Comparison of ENCODE assay signal across 23 mouse cellular contexts in genomic region chr3:155942896-155943295, GRCm38 (mm10).
DNase-seq lines count a peak whose midpoint lies in the region; ATAC-seq and TF ChIP-seq lines count a peak whose summit lies in the region.
"Had no signal": no experiment of that assay in that cellular context is flagged by ENCODE, and none has a peak within 500 bp of the region (broad histone marks: within the 10 kb centered on the region; RNA-seq: fewer than 3 reads in every experiment).

No protein-coding gene starts in this region.

- no peak for ATAC-seq in embryonic facial prominence, embryonic 14.5 days (ENCODE audit: low read depth)
- peak; percentile 82 for ATAC-seq in limb, embryonic 13.5 days (ENCODE audit: low FRiP score, low read depth)
- ATAC-seq in limb, embryonic 14.5 days (ENCODE audit: low FRiP score, low read depth), result peak; percentile 47; the same call in 1 of the 2 replicates
- ATAC-seq: activated CD4-positive, CD25-positive, alpha-beta regulatory T cell, adult 4 months; CD4-positive, CD25-positive, alpha-beta regulatory T cell, adult 4 months; Patski had no signal

- H3K4me1 ChIP-seq in embryonic facial prominence, embryonic 14.5 days (ENCODE audit: control insufficient read depth, insufficient read depth, low read length), result no peaks in the 10 kb centered on the region
- H3K4me1 ChIP-seq in embryonic facial prominence, embryonic 10.5 days, result no peaks in the 10 kb centered on the region
- H3K4me1 ChIP-seq in limb, embryonic 13.5 days, result no peaks in the 10 kb centered on the region
- no peaks in the 10 kb centered on the region for H3K4me1 ChIP-seq in limb, embryonic 10.5 days
- H3K4me1 ChIP-seq in limb, embryonic 14.5 days (ENCODE audit: control insufficient read depth, insufficient read depth, low read length), result peaks cover 3% of the 10 kb centered on the region; the same call in 1 of the 2 replicates

- no peaks in the 10 kb centered on the region for H3K9me3 ChIP-seq in embryonic facial prominence, embryonic 14.5 days (ENCODE audit: control insufficient read depth, low read length)
- no peaks in the 10 kb centered on the region for H3K9me3 ChIP-seq in embryonic facial prominence, embryonic 10.5 days
- H3K9me3 ChIP-seq in limb, embryonic 13.5 days, result no peaks in the 10 kb centered on the region
- H3K9me3 ChIP-seq in limb, embryonic 10.5 days (replicated peaks), result no peaks in the 10 kb centered on the region
- no peaks in the 10 kb centered on the region for H3K9me3 ChIP-seq in limb, embryonic 14.5 days (ENCODE audit: control insufficient read depth, low read length)
- H3K9me3 ChIP-seq: G1E had no signal

- H3K4me3 ChIP-seq in embryonic facial prominence, embryonic 14.5 days (ENCODE audit: low read depth, low read length), result no peak overlapping the region
- no peak overlapping the region for H3K4me3 ChIP-seq in embryonic facial prominence, embryonic 10.5 days
- H3K4me3 ChIP-seq in limb, embryonic 13.5 days, result no peak overlapping the region
- H3K4me3 ChIP-seq in limb, embryonic 10.5 days, result no peak overlapping the region
- no peak overlapping the region for H3K4me3 ChIP-seq in limb, embryonic 14.5 days (replicated peaks; ENCODE audit: low read length)

- TF ChIP-seq POLR2A in limb, embryonic 14.5 days (IDR thresholded peaks at IDR 0.05; ENCODE audit: borderline replicate concordance, extremely low read depth, insufficient read depth, insufficient read length), result no peak

- peak; percentile 2 for DNase-seq in embryonic facial prominence, embryonic 14.5 days (ENCODE audit: low spot score)
- no peak for DNase-seq in embryonic facial prominence, embryonic 10.5 days (ENCODE audit: low spot score)
- DNase-seq in limb, embryonic 10.5 days (ENCODE audit: low spot score), result no peak
- DNase-seq in brain, adult 2 months (ENCODE audit: low read depth, low spot score), result peak; percentile 2
- peak; percentile 52 for DNase-seq in limb, embryonic 14.5 days (ENCODE audit: low spot score)
- no peak for DNase-seq in right cerebral cortex, postnatal 10 days (ENCODE audit: low spot score in 2 of 2)
- DNase-seq in cerebellum, postnatal 10 days, result no peak
- DNase-seq: adrenal gland, adult 2 months; adrenal gland, adult 8-10 months; adrenal gland, postnatal 10 days; adrenal gland, postnatal 14 days; adrenal gland, postnatal 25 days; adrenal gland, postnatal 36 days; B cell, adult 2 months; cerebellum, adult 11 months; cerebellum, adult 11-12 months; cerebellum, adult 18-20 months had no signal

- no peak overlapping the region for H3K9ac ChIP-seq in embryonic facial prominence, embryonic 14.5 days (ENCODE audit: low read depth, low read length)
- H3K9ac ChIP-seq in limb, embryonic 13.5 days, result no peak overlapping the region
- H3K9ac ChIP-seq in limb, embryonic 14.5 days (ENCODE audit: low read depth, low read length, severe bottlenecking), result no peak overlapping the region

- H3K27me3 ChIP-seq in embryonic facial prominence, embryonic 14.5 days (replicated peaks; ENCODE audit: control insufficient read depth, insufficient read depth, low read length), result no peaks in the 10 kb centered on the region
- H3K27me3 ChIP-seq in embryonic facial prominence, embryonic 10.5 days (replicated peaks; ENCODE audit: low read depth, poor library complexity, severe bottlenecking), result no peaks in the 10 kb centered on the region
- H3K27me3 ChIP-seq in limb, embryonic 13.5 days, result no peaks in the 10 kb centered on the region
- no peaks in the 10 kb centered on the region for H3K27me3 ChIP-seq in limb, embryonic 10.5 days (ENCODE audit: low read depth, poor library complexity, severe bottlenecking)
- H3K27me3 ChIP-seq in limb, embryonic 14.5 days (ENCODE audit: control insufficient read depth, insufficient read depth, low read length), result no peaks in the 10 kb centered on the region
- H3K27me3 ChIP-seq: CH12.LX, Patski had no signal

- no peak overlapping the region for H3K4me2 ChIP-seq in embryonic facial prominence, embryonic 14.5 days (ENCODE audit: low read depth, low read length)
- H3K4me2 ChIP-seq in limb, embryonic 13.5 days (replicated peaks), result no peak overlapping the region
- no peak overlapping the region for H3K4me2 ChIP-seq in limb, embryonic 14.5 days (replicated peaks; ENCODE audit: low read depth, low read length, severe bottlenecking)

- no peak overlapping the region for H3K27ac ChIP-seq in embryonic facial prominence, embryonic 14.5 days (replicated peaks; ENCODE audit: low read depth, low read length)
- H3K27ac ChIP-seq in embryonic facial prominence, embryonic 10.5 days (replicated peaks), result no peak overlapping the region
- no peak overlapping the region for H3K27ac ChIP-seq in limb, embryonic 13.5 days
- H3K27ac ChIP-seq in limb, embryonic 10.5 days, result no peak overlapping the region
- no peak overlapping the region for H3K27ac ChIP-seq in limb, embryonic 14.5 days (replicated peaks; ENCODE audit: low read depth, low read length)

- 58% methylated on average over 2 of the region's 2 CpGs for WGBS in embryonic facial prominence, embryonic 14.5 days
- 89% methylated on average over 2 of the region's 2 CpGs for WGBS in embryonic facial prominence, embryonic 10.5 days
- WGBS in limb, embryonic 13.5 days, result 33% methylated on average over 2 of the region's 2 CpGs
- WGBS in limb, embryonic 10.5 days, result 90% methylated on average over 2 of the region's 2 CpGs
- WGBS in limb, embryonic 14.5 days, result 32% methylated on average over 2 of the region's 2 CpGs

- H3K36me3 ChIP-seq in embryonic facial prominence, embryonic 14.5 days (ENCODE audit: control insufficient read depth, insufficient read depth, low read length), result no peaks in the 10 kb centered on the region
- no peaks in the 10 kb centered on the region for H3K36me3 ChIP-seq in embryonic facial prominence, embryonic 10.5 days (replicated peaks)
- no peaks in the 10 kb centered on the region for H3K36me3 ChIP-seq in limb, embryonic 13.5 days
- no peaks in the 10 kb centered on the region for H3K36me3 ChIP-seq in limb, embryonic 10.5 days
- no peaks in the 10 kb centered on the region for H3K36me3 ChIP-seq in limb, embryonic 14.5 days (ENCODE audit: control insufficient read depth, insufficient read depth, low read length)
- H3K36me3 ChIP-seq: G1E had no signal

Comparison
In these comparisons a context has a peak if more than half of its experiments do, and no peak if none do; other contexts are left out.
1. DNase-seq: peak in embryonic facial prominence, embryonic 14.5 days (single experiment), brain, adult 2 months (single experiment) and limb, embryonic 14.5 days (single experiment); none in embryonic facial prominence, embryonic 10.5 days (single experiment), limb, embryonic 10.5 days (single experiment), right cerebral cortex, postnatal 10 days (0 of 2) and cerebellum, postnatal 10 days (0 of 2).